Mouse (Mus musculus) embryonic facial prominence, embryonic 15.5 days (tissue): ENCODE results near the gene H2-T3. TPM values are rescaled to one million over a fixed set of nuclear protein-coding genes. Genes with fewer than 3 reads are reported as not detected.
"Not testable (repeated sequence)": the region's sequence is repeated elsewhere in the genome, so short reads cannot be mapped to it uniquely, and the experiment has no call there.

Source experiments
- ATAC-seq: fragments of 200-750 bp; cut with Nextera tagmentation; 2 replicates; pipeline ENCODE4 v1.8.0; 2017; ENCODE audit warnings: low read depth, moderate TSS enrichment; ENCODE audit not compliant: insufficient number of reproducible peaks, low FRiP score, low TSS enrichment
- H3K27ac ChIP-seq: fragments of 300-500 bp; sonication (generic); replicated peaks from 2 replicates; pipeline ENCODE4 v1.5.1; 2015; ENCODE audit warnings: mild to moderate bottlenecking, inconsistent platforms
- H3K27me3 ChIP-seq: fragments of 300-500 bp; sonication (generic); 2 replicates; pipeline ENCODE4 v1.6.1; 2015; ENCODE audit warnings: inconsistent platforms
- H3K36me3 ChIP-seq: fragments of 300-500 bp; sonication (generic); 2 replicates; pipeline ENCODE4 v1.6.1; 2015; ENCODE audit warnings: mild to moderate bottlenecking, inconsistent platforms
- H3K4me1 ChIP-seq: fragments of 300-500 bp; sonication (generic); 2 replicates; pipeline ENCODE4 v1.6.1; 2015; ENCODE audit warnings: inconsistent platforms
- H3K4me2 ChIP-seq: fragments of 300-500 bp; sonication (generic); replicated peaks from 2 replicates; pipeline ENCODE4 v1.6.1; 2015; ENCODE audit warnings: mild to moderate bottlenecking, inconsistent platforms
- H3K4me3 ChIP-seq: fragments of 300-500 bp; sonication (generic); replicated peaks from 2 replicates; pipeline ENCODE4 v1.5.1; 2015; ENCODE audit warnings: mild to moderate bottlenecking, inconsistent platforms
- H3K9ac ChIP-seq: fragments of 300-500 bp; sonication (generic); 2 replicates; pipeline ENCODE4 v1.6.1; 2015; ENCODE audit warnings: inconsistent platforms
- H3K9me3 ChIP-seq: fragments of 300-500 bp; sonication (generic); replicated peaks from 2 replicates; pipeline ENCODE4 v1.6.1; 2016; ENCODE audit warnings: inconsistent platforms
- WGBS: fragments of 180-500 bp; shearing (Covaris S2); methylation state at CpG from one replicate; pipeline ENCODE4 v1.1.7; 2015; 5-methylcytosine and 5-hydroxymethylcytosine counted together
- polyA plus RNA-seq: library from polyadenylated mRNA; unstranded; fragments of >200 nt; fragmentation: Nextera tagmentation; extraction: Ambion mirVana; gene quantifications from 2 replicates; pipeline ENCODE4 v1.2.1, GENCODE M21; 2015

Gene H2-T3
- polyA plus RNA-seq, 1 experiment from 2014 or later: not detected

GRCm38 (mm10) chr17:36176132-36176531, 14.0 kb downstream of the H2-T3 start:
- H3K27ac ChIP-seq, H3K9ac ChIP-seq, H3K27me3 ChIP-seq, H3K4me2 ChIP-seq, H3K4me1 ChIP-seq, H3K36me3 ChIP-seq, H3K9me3 ChIP-seq, H3K4me3 ChIP-seq, ATAC-seq: not testable (repeated sequence)
- no CpG with 5 or more reads among the region's 2 CpGs for WGBS

GRCm38 (mm10) chr17:36170287-36170814, 19.7 kb downstream of the H2-T3 start:
- no peaks in the 10 kb centered on the region for H3K36me3 ChIP-seq
- H3K27ac ChIP-seq: no peak overlapping the region
- WGBS: 34% methylated on average over 1 of the region's 1 CpGs
- H3K4me2 ChIP-seq: no peak overlapping the region
- no peak for ATAC-seq
- no peak overlapping the region for H3K4me3 ChIP-seq
- peaks cover 11% of the 10 kb centered on the region for H3K4me1 ChIP-seq
- no peak overlapping the region for H3K9ac ChIP-seq
- H3K9me3 ChIP-seq: no peaks in the 10 kb centered on the region
- peaks cover 48% of the 10 kb centered on the region for H3K27me3 ChIP-seq

GRCm38 (mm10) chr17:36169753-36170152, 20.3 kb downstream of the H2-T3 start:
- no peaks in the 10 kb centered on the region for H3K36me3 ChIP-seq
- no peaks in the 10 kb centered on the region for H3K9me3 ChIP-seq
- H3K9ac ChIP-seq: no peak overlapping the region
- no peak overlapping the region for H3K4me3 ChIP-seq
- peaks cover 11% of the 10 kb centered on the region for H3K4me1 ChIP-seq
- no peak overlapping the region for H3K4me2 ChIP-seq
- ATAC-seq: no peak
- H3K27me3 ChIP-seq: peaks cover 54% of the 10 kb centered on the region
- no peak overlapping the region for H3K27ac ChIP-seq

- H3K27ac ChIP-seq, H3K9ac ChIP-seq, H3K9me3 ChIP-seq, H3K4me3 ChIP-seq, H3K36me3 ChIP-seq, ATAC-seq, H3K4me2 ChIP-seq: not testable (repeated sequence)
- H3K27me3 ChIP-seq: peaks cover 61% of the 10 kb centered on the region
- peaks cover 11% of the 10 kb centered on the region for H3K4me1 ChIP-seq
- WGBS: 43% methylated on average over 1 of the region's 1 CpGs
Measured at GRCm38 (mm10) chr17:36169094-36169493, 21.0 kb downstream of the H2-T3 start.

- peaks cover 70% of the 10 kb centered on the region for H3K27me3 ChIP-seq
- no peak for ATAC-seq
- no peaks in the 10 kb centered on the region for H3K9me3 ChIP-seq
- peak within 1 kb of the TSS; percentile 42 for H3K4me3 ChIP-seq
- peak within 1 kb of the TSS; percentile 60 for H3K4me2 ChIP-seq
- H3K4me1 ChIP-seq: peaks cover 11% of the 10 kb centered on the region
- no peak within 1 kb of the TSS for H3K9ac ChIP-seq
- no peak within 1 kb of the TSS for H3K27ac ChIP-seq
- WGBS: 2% methylated on average over 62 of the region's 63 CpGs
- H3K36me3 ChIP-seq: no peaks in the 10 kb centered on the region
Measured at GRCm38 (mm10) chr17:36168039-36168652, 21.9 kb downstream of the H2-T3 start, which contains the start of gene Gm8909. TSS of gene Gm8909 (minus strand) at chr17:36168537.

- Histone ChIP-seq H3K9me3 (no peaks in the 10 kb centered on the region), H3K27ac (no peak overlapping the region), H3K4me2 (peak overlapping the region; percentile 60), H3K4me1 (peaks cover 11% of the 10 kb centered on the region), H3K36me3 (no peaks in the 10 kb centered on the region), H3K27me3 (peaks cover 75% of the 10 kb centered on the region), H3K9ac (no peak overlapping the region), H3K4me3 (peak overlapping the region; percentile 42)
- under 1% methylated on average over 51 of the region's 51 CpGs for WGBS
- ATAC-seq: no peak
Measured at GRCm38 (mm10) chr17:36167306-36168038, 22.6 kb downstream of the H2-T3 start.

- not testable (repeated sequence) for ATAC-seq
Measured at GRCm38 (mm10) chr17:36166901-36167300, 23.2 kb downstream of the H2-T3 start.

GRCm38 (mm10) chr17:36161129-36162051, 28.7 kb downstream of the H2-T3 start:
- peak; percentile 39 for ATAC-seq
- H3K36me3 ChIP-seq: no peaks in the 10 kb centered on the region
- no peak overlapping the region for H3K27ac ChIP-seq
- peak overlapping the region; percentile 21 for H3K4me3 ChIP-seq
- no peak overlapping the region for H3K9ac ChIP-seq
- H3K4me1 ChIP-seq: peaks cover 13% of the 10 kb centered on the region
- peaks cover 81% of the 10 kb centered on the region for H3K27me3 ChIP-seq
- 1% methylated on average over 56 of the region's 56 CpGs for WGBS
- H3K4me2 ChIP-seq: peak overlapping the region; percentile 30
- no peaks in the 10 kb centered on the region for H3K9me3 ChIP-seq

More at GRCm38 (mm10) chr17:36166901-36167300, 23.2 kb downstream of the H2-T3 start:
- not testable (repeated sequence) for H3K36me3 ChIP-seq, H3K27ac ChIP-seq, H3K4me3 ChIP-seq, H3K9ac ChIP-seq, H3K9me3 ChIP-seq, H3K4me2 ChIP-seq
- Histone ChIP-seq H3K27me3 (peaks cover 79% of the 10 kb centered on the region), H3K4me1 (peaks cover 12% of the 10 kb centered on the region)
- 8% methylated on average over 2 of the region's 2 CpGs for WGBS

- not testable (repeated sequence) for H3K9me3 ChIP-seq, H3K36me3 ChIP-seq, H3K9ac ChIP-seq, ATAC-seq, H3K27ac ChIP-seq
- Histone ChIP-seq H3K4me1 (peaks cover 13% of the 10 kb centered on the region), H3K4me3 (peak overlapping the region; percentile 41), H3K27me3 (peaks cover 79% of the 10 kb centered on the region), H3K4me2 (peak overlapping the region; percentile 65)
- WGBS: 10% methylated on average over 11 of the region's 11 CpGs
Measured at GRCm38 (mm10) chr17:36158264-36158663, 31.8 kb downstream of the H2-T3 start.

- H3K27me3 ChIP-seq: peaks cover 78% of the 10 kb centered on the region
- ATAC-seq, H3K36me3 ChIP-seq, H3K27ac ChIP-seq, H3K9me3 ChIP-seq, H3K9ac ChIP-seq: not testable (repeated sequence)
- H3K4me3 ChIP-seq: peak overlapping the region; percentile 41
- peaks cover 13% of the 10 kb centered on the region for H3K4me1 ChIP-seq
- whole genome bisulfite sequencing: 0% methylated on average over 31 of the region's 36 CpGs
- H3K4me2 ChIP-seq: peak overlapping the region; percentile 65
Measured at GRCm38 (mm10) chr17:36157782-36158181, 32.3 kb downstream of the H2-T3 start.
